Mouse (Mus musculus): Measurements from ENCODE around the gene Pgrmc2.

Gene Pgrmc2

DNA sequence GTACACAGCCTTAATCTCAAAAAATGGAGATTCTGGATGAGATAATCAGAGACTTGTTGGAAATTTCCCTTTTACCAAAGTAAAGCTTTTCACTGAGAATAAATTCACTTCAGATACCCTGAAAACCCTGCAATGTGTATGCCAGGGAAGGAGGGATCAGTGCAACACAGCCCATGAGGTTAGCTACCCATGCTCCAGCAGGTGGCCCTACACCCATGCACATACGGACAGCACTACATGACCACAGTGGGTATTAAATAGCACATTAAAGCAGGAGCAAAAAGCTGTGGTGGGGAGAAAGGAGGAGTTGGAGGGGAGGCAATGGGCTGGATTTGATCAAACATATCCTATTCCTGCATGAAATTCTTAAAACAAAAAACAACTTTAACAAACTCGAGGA lies 12.3 kb downstream of the Pgrmc2 start:
- no peak for DNase-seq (ENCODE audit: low spot score)

DNA sequence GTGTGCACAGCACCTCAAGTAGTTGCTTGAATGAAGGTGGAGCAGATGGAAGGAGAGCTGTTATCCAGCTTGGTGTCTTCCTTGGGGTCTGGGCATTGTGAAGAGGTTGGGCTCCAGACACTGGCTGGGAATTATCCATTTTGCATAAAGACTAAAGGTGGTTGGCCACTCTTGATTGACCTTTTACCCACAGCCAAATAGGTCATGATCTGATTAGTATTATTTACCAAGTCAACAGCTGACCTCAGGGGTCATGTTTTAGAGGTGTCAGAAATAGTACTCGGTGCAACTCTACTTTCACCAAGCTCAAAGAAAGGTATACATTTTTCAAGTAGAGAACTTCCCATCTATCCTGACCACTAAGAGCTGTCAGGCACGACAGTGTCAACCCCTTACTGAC lies 17.5 kb downstream of the Pgrmc2 start:
- DNase-seq (ENCODE audit: low spot score), result peak; percentile 9

DNA sequence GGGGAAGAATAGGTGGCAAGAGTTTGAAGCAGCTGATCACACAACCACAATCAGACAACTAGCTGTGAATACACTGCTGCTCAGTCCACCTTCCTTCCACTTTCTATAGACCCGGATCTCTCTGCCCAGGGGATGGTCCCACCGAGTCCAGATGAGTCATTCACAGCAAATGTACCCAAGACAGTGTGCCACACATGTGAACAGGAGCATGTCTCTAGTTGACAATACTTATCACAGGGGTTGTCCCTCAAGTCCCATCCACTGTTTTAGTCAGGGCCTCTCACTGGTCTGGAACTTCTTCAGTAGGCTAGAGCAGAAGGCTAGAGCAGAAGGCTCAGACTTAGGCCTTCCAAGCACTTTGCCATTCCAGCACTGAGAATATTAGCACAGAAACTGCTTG lies 20.1 kb downstream of the Pgrmc2 start:
- DNase-seq (ENCODE audit: low spot score), result no peak

DNA sequence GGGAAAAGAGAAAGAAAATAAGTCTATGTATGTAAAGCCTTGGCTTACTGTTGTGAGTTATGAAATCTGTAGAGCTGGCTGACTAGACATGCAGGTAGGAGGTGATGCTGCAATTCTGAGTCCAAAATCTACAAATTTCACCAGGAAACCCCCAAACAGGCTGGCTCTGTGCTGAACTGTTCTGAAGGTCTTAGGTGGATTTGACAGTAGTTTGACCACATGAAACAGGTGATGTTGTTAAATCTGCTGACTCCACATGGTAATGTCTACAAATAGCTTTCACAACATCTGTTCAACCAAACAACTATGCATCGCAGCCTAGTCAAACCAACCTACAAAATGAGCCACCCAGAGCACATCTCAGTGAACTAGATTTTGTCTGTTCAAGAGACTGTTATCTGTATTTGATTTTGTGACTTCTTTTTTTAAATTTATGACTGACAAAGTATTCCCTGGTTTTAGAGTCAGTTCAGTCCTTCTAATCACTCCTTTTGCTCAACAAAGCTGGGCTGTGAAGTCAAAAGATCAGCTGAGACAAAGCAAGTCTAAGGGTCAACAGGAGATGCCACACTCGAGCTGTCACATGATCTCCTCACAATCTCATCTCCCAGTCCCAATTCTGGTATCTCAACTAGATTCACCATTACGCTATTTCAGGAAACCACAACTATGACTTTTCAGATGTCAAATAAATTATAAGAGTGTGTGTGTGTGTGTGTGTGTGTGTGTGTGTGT lies 20.8 kb downstream of the Pgrmc2 start:
- peak; percentile 36 for DNase-seq (ENCODE audit: low spot score)

DNA sequence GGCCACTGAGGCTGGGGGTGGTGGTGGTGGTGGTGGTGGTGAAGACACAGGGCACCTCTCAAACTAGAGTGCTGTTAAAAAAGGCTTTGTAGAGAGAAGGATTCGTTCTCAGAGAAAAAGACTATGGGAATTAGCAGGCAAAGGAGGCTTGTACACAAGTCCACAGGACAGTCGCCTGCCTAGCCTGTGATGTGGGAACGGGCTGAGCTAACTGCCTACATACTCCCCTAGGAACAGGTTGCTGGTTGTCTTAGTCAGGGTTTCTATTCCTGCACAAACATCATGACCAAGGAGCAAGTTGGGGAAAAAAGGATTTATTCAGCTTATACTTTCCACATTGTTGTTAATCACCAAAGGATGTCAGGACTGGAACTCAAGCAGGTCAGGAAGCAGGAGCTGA lies 23.6 kb downstream of the Pgrmc2 start:
- DNase-seq (ENCODE audit: low spot score), result no peak

DNA sequence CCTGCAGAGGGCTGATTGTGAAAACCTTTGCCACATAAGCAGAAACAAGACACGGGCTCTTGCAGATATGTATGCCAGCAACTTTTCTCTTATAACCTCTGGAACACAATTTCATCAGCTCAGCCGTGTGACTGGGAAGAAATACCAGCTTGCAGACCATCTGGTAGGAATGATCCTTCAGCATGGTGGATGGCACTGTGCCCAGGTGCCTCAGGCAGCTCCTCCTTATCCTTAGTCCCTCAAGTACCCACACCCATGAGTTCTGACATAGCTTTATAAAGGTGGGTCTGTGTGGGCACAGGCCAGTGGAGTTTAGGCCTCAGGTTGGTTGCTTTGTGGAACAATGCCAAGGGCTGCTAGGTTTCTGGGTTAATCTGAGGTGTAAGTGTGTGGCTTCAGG lies 24.5 kb downstream of the Pgrmc2 start:
- DNase-seq (ENCODE audit: low spot score), result no peak

DNA sequence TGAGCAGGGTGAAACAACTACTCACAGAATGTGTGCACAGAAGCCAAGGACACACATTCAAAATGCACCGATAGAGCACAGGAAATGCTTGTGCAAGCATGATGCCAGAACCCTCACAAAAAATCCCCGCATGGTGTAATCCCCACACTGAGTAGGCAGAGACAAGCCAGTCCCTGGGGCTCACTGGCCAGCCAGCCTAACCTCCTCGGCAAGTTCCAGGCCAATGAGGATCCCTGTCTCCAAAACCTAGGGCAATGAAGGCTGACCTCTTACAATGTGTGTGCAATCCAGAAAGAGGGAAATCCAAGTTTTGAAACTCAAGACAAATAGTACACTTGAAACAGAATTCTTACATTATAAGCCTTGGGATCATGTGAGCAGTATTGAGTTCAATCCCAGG lies 29.5 kb downstream of the Pgrmc2 start:
- no peak for DNase-seq (ENCODE audit: low spot score)

DNA sequence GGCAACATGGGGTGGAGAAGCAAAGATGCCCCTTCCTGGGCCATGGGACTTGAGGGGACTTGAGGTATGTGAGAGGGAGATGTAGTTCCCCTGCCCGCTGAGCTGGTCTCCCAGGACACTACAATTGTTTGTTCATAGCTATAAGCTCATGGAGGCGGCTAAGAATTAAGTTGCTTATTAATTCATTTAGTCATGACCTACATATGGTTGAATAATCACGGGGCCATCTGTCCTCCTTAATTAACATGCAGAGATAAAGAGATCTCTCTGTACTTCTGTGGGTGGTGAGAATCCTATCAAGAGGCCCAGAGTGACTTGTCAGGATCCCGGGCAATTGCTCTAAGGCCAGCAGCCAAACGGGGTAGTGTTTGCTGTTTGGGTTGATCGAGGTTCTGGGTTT lies 35.0 kb downstream of the Pgrmc2 start:
- no peak for DNase-seq (ENCODE audit: low spot score)

DNA sequence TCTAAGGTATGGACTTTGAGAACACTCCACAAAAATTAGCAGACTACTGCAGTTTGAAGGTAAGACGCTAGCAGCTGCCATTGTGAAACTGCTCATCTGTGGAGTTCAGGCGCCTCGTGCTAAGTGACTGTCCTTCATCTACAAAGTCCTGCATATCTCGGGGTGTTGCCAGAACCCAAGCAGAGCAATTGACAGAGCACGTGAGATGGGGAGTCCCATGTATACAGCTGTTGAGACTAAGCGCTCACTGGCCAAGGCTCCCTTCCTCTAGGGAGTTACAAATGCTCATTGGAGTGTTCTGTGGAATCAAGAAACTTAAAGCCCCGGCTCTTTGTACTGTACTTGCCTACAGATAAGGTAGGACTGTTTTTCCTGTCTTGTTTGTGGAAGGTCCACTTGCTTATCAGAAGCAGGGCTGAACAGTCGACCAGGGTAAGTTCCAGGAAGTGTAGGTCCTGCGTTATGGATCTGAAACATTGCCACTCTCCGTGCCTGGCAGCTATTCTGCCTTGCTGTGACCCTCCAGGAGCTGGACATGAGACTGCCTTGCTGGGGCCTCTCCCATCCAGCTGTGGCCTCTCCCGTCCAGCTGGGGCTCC lies 39.0 kb downstream of the Pgrmc2 start:
- DNase-seq (ENCODE audit: low spot score), result no peak

DNA sequence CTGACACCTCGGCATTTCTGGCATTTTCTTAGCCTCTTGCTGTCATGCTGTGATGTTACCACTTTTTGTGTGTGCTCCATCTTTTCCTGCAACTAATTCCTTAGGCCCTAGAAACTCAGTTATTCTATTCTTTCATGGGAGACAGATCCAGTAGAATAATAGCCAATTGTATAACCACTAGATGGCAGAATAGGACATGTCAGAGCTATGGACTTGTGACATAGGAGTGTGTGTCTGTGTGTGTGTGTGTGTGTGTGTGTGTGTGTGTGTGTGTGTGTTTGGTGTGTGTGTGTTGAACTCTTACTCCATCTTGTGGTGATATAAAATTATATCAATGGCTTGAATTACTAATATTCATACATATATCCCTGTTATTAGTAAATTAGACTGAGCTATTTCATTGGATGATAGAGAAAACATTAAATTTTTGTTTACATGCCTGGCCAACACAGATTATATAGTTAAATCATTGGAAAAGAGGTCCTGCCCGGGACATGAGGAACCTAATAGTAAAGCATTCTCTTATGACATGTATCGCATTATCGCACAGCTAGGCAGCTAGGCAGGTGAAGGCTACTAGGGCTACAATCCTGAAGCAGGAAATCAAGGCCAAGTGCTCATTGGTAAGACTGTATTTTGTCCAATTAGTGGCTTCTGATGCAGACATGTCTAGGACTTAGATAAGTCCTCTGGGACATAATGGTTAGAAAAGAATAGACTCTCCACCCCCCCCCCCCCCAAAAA lies 40.5 kb downstream of the Pgrmc2 start:
- no peak for DNase-seq (ENCODE audit: low spot score)

DNA sequence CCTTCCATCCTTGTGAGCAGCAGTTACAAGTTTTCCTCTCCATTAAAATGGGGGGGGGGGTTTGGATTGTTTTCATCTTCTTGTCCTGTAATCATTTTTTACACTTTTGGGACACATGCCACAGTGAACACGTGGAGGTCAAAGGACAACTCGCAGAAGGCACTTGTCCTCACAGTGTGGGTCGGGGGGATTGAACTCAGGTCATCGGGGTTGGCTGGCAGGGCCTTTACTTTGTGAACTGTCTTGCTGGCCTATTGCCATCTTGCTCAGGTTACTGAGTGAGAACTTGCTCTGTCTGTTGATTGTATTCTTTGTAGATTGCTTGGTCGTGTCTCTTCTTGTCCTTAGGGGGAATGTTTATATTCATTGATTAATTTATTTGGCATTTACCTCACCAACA lies 41.6 kb downstream of the Pgrmc2 start:
- DNase-seq (ENCODE audit: low spot score), result no peak

DNA sequence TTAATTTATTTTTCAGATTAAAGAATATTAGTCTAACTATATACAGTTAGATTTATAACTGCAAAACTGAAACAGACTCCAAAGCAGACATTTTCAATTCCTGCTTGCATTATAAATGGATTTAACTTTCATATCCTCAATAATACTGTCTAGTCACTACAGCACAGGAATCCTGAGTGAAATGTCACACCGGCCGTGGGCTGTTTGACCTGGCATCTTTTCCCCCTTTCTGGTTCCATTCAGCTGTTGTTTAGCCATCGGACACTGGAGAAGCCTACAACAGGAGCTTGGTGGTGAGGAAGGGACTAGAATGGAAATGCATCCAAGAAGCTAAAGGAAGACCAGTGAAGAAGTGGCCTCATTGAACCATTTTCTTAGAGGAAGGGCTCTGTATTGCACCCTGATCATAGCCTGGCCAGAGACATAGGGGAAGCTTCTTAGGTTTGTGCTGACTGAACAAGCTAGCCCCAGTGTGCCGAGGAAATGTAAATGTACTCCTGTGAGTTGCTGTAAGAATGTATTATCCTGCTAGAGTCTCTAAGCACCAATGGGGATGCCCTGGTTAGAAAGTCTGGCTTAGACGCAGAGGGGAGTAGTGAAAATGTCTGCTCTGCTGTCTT lies 44.4 kb downstream of the Pgrmc2 start:
- DNase-seq (ENCODE audit: low spot score), result no peak

DNA sequence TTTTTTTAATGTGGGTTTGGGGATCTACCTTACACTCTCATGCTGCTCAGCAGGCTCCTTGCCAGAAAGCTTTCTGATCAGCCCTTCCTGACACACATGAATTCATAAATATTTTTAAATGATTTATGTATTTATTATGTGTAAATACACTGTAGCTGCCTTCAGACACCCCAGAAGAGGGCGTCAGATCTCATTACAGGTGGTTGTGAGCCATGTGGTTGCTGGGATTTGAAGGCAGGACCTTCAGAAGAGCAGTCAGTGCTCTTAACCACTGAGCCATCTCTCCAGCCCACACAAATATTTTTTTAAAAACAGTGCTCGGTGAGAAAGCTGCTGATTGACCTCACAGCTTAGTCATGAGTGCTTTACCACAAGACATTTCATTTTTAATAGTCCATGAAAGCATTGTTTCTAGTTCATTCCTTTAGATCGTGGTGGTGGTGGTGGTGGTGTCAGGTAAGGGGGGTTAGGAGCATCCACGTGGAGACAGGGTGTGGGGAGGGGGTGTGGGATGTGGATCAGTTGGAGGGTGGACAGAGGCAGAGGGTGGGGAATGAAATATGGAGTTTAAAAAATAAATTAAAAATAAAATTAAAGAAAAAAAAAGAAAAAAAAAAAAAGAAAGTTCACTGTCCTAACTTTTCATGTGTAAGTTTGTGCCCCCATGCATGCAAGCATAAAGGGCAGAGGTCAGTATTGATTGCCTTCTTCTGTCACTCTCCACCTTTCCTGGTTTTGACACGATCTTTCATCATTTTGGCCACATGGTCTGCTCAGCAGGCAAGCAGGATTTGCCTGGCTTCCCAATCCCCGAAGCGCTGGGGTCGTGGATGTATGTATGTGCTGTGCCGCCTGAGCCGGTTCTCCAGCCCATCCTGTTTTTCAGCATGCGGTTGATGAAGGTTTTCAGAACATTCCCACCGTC lies 51.3 kb downstream of the Pgrmc2 start:
- DNase-seq (ENCODE audit: low spot score), result no peak

DNA sequence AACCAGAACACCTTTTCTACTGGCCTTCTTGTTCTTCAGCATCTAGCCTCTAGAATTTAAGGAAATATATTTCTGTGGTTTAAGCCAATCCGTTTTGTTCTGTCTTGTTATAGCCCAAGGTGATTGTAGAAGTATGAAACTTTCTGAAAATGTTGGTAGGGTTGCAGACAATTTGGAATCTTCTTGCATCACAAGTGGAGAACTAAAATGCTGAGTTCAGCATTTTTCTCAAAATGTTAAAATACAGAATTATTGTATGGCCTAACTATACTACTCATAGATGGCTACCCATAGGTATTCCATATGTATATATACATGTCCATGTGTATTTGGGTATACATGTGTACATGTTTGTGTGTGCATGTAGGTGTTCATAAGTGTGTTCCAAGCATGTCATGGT lies 52.1 kb downstream of the Pgrmc2 start:
- no peak for DNase-seq (ENCODE audit: low spot score)

DNA sequence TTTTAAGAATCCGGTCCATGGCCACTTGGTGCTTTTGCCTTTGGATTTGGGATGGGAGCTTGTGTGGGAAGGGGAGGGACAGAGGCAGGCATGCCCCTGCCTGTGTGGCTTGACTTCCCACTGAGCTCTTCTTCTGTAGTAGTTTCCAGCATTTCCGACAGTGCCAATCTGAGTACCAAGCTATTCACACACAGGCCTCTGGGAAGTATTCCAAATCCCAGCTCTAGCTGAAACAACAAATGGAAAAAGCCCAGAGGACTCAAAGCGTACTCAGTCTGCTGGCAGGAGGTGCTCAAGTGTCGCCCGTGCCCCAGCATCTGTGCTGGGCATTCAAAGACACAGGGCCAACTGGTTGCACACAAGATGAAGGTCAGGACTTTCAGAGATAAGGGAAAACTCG lies 60.9 kb downstream of the Pgrmc2 start:
- DNase-seq (ENCODE audit: low spot score), result no peak

DNA sequence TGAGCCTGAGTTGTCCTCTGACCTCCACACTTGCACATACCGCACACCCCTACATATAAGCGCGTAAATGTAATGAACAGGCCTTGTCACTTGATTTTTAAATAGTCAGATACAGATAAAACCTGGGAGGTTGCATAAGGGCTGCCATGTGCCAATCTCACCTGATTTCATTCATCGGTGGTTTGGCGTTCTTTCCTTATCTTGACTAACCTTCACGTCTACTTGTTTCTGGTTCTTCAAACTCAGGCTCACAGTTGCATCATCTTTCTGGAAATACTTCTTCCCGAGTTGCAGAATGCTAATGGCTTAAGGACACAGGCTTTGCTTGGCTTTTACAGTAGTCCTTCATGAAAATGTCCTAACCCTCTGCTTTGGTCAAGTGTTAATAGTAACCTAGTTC lies 62.2 kb downstream of the Pgrmc2 start:
- no peak for DNase-seq (ENCODE audit: low spot score)

DNA sequence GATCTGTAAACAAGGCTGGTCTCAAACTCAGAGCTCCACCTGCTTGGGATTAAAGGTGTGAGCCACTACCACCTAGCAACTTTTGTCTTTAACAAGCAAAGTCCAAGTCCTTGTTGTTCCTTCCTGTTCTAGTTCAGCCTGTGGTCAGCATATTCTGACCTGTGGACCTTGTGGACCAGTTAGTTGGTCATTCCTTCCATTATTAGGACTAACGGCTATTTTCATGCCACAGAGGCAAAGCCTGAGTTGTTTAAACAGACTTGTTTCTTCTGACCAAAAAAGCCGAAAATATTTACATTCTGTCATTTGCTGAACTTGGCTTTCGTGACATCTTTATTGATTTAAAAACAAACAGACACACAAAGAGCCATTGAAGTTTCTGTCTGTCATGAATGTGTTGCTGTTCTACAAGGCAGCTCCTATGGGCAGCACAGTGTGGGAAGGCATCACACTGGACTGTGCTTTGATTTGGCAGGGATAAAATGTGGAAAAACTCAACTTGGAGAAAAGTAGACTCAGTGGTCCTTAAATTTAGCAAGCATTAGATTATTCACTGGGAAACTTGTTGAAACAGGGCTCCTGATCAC lies 64.7 kb downstream of the Pgrmc2 start:
- peak; percentile 7 for DNase-seq (ENCODE audit: low spot score)

All from yolk sac, embryonic 10.5 days (tissue).